Mouse (Mus musculus): Measurements from ENCODE around the gene A530016L24Rik.

DNA sequence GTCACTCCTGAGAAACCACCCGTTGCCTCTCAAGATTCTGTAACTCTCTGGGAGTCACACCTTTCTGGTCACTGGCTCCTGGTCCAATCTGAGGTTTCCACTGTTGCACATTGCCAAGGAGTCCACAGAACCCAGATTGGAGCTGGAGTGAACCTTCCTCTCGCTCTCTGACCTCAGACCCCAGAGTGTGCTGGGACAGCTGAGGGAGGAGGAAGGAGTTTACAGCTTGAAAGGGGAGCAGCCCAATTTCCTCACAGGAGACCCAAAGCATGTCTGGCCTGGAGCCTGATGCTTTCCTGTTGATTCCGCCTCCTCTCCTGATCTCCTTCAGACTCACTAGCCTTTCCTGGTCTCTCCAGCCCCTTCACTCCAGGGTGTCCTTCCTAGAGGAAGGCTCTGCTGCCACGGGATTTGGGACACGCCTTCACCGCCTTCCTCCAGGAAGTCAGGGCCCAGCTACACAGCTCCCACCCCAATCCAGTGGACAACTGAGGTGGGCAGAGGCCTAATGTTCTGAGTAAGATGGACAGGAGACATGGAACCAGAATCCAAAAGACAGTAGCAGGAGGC lies 33.0 kb upstream of the A530016L24Rik start:
- TF ChIP-seq CTCF (IDR thresholded peaks at IDR 0.05) (no peak), POLR2A (IDR thresholded peaks at IDR 0.05; ENCODE audit: insufficient read depth, low read depth, low read length) (no peak), EP300 (IDR thresholded peaks at IDR 0.05; ENCODE audit: insufficient read depth, low read depth, low read length) (peak; percentile 87)

All from heart, adult 2 months (tissue).